Mouse (Mus musculus) erythroid progenitor cell, adult 5-6 weeks (primary cell): Measurements from ENCODE around the gene Ccdc85c. TPM values are rescaled to one million over a fixed set of nuclear protein-coding genes. Genes with fewer than 3 reads are reported as not detected.
A peak's percentile ranks its signal among the peaks of the same experiment; 100 is the strongest.

Experiments used
- ATAC-seq: replicated peaks from 2 replicates; pipeline ENCODE4 v1.8.0; 2016; ENCODE audit warnings: moderate number of reproducible peaks, mild to moderate bottlenecking, moderate TSS enrichment, inconsistent platforms; ENCODE audit not compliant: poor library complexity, low FRiP score, severe bottlenecking
- total RNA-seq, 2 experiments: library from RNA; stranded (forward) in 1 of 2; stranded (reverse) in 1 of 2; fragments of 150-400 nt in 1 of 2; fragments of 186-747, 209-891 nt in 1 of 2; gene quantifications; 2 replicates each; pipeline versions ENCODE4 v1.2.3 to v1.2.4; 2015 to 2017; ENCODE audit warnings: low replicate concordance in 2 of 2

The Ccdc85c gene
- total RNA-seq, 2 experiments from 2014 or later = 6.3 TPM; not detected in 1

- ATAC-seq = no peak
Observed at GRCm38 (mm10) chr12:108223357-108223756, 51.9 kb downstream of the Ccdc85c start.

- no peak for ATAC-seq
Observed at GRCm38 (mm10) chr12:108221712-108222111, 53.5 kb downstream of the Ccdc85c start.

GRCm38 (mm10) chr12:108221206-108221605, 54.0 kb downstream of the Ccdc85c start:
- no peak for ATAC-seq

GRCm38 (mm10) chr12:108220621-108221020, 54.6 kb downstream of the Ccdc85c start:
- no peak for ATAC-seq

GRCm38 (mm10) chr12:108219825-108220616, 55.2 kb downstream of the Ccdc85c start:
- no peak for ATAC-seq

- no peak for ATAC-seq
Observed at GRCm38 (mm10) chr12:108219163-108219562, 56.1 kb downstream of the Ccdc85c start.

GRCm38 (mm10) chr12:108217572-108217971, 57.7 kb downstream of the Ccdc85c start:
- ATAC-seq = no peak

- no peak for ATAC-seq
Observed at GRCm38 (mm10) chr12:108216611-108217370, 58.4 kb downstream of the Ccdc85c start.

- ATAC-seq = no peak
Observed at GRCm38 (mm10) chr12:108215090-108215489, 60.1 kb downstream of the Ccdc85c start.

- no peak for ATAC-seq
Observed at GRCm38 (mm10) chr12:108213090-108214041, 61.9 kb downstream of the Ccdc85c start.

- no peak for ATAC-seq
Observed at GRCm38 (mm10) chr12:108212476-108212875, 62.7 kb downstream of the Ccdc85c start.

- no peak for ATAC-seq
Observed at GRCm38 (mm10) chr12:108212071-108212470, 63.2 kb downstream of the Ccdc85c start.

GRCm38 (mm10) chr12:108210623-108211022, 64.6 kb downstream of the Ccdc85c start:
- no peak for ATAC-seq

GRCm38 (mm10) chr12:108208726-108209438, 66.3 kb downstream of the Ccdc85c start:
- ATAC-seq = no peak

- no peak for ATAC-seq
Observed at GRCm38 (mm10) chr12:108208216-108208615, 67.0 kb downstream of the Ccdc85c start.

GRCm38 (mm10) chr12:108206641-108207040, 68.6 kb downstream of the Ccdc85c start:
- ATAC-seq = peak; percentile 68

- no peak for ATAC-seq
Observed at GRCm38 (mm10) chr12:108204978-108205377, 70.2 kb downstream of the Ccdc85c start.

GRCm38 (mm10) chr12:108203895-108204294, 71.3 kb downstream of the Ccdc85c start:
- no peak for ATAC-seq

- ATAC-seq = no peak
Observed at GRCm38 (mm10) chr12:108200094-108200493, 75.1 kb downstream of the Ccdc85c start.
